Mouse (Mus musculus): Measurements from ENCODE around the gene Myo3b. TPM values are rescaled to one million over a fixed set of nuclear protein-coding genes. Genes with fewer than 3 reads are reported as not detected.

Gene Myo3b
- polyA plus RNA-seq, 1 experiment from 2014 or later, result 0.21 TPM

GRCm38 (mm10) chr2:70083444-70084020, 44.6 kb downstream of the Myo3b start:
- Histone ChIP-seq H3K9ac (no peak overlapping the region), H3K4me2 (replicated peaks) (peak overlapping the region; percentile 52), H3K4me3 (replicated peaks) (0 out of 2 replicates have a peak overlapping the region, but pooled peaks have one; percentile 4), H3K27me3 (replicated peaks) (no peaks in the 10 kb centered on the region), H3K27ac (no peak overlapping the region), H3K36me3 (no peaks in the 10 kb centered on the region), H3K9me3 (no peaks in the 10 kb centered on the region), H3K4me1 (replicated peaks) (no peaks in the 10 kb centered on the region)
- peak; percentile 61; the same call in 1 of the 2 replicates for ATAC-seq
- 48% methylated on average over 17 of the region's 17 CpGs for WGBS

GRCm38 (mm10) chr2:70091261-70091660, 52.3 kb downstream of the Myo3b start:
- Histone ChIP-seq H3K27ac (no peak overlapping the region), H3K4me1 (replicated peaks) (no peaks in the 10 kb centered on the region), H3K4me2 (replicated peaks) (no peak overlapping the region), H3K9me3 (no peaks in the 10 kb centered on the region), H3K4me3 (replicated peaks) (no peak overlapping the region), H3K9ac (no peak overlapping the region), H3K36me3 (no peaks in the 10 kb centered on the region), H3K27me3 (replicated peaks) (no peaks in the 10 kb centered on the region)
- 63% methylated on average over 2 of the region's 2 CpGs for WGBS
- ATAC-seq, result no peak

- peak; percentile 66 for ATAC-seq
- Histone ChIP-seq H3K4me3 (replicated peaks) (no peak overlapping the region), H3K27ac (no peak overlapping the region), H3K9ac (no peak overlapping the region), H3K4me1 (replicated peaks) (no peaks in the 10 kb centered on the region), H3K4me2 (replicated peaks) (no peak overlapping the region), H3K9me3 (no peaks in the 10 kb centered on the region), H3K36me3 (no peaks in the 10 kb centered on the region), H3K27me3 (replicated peaks) (no peaks in the 10 kb centered on the region)
- 56% methylated on average over 10 of the region's 10 CpGs for WGBS
Observed at GRCm38 (mm10) chr2:70091801-70092522, 53.0 kb downstream of the Myo3b start.

GRCm38 (mm10) chr2:70092665-70093064, 53.7 kb downstream of the Myo3b start:
- no peak for ATAC-seq

GRCm38 (mm10) chr2:70094446-70094845, 55.5 kb downstream of the Myo3b start:
- Histone ChIP-seq H3K4me2 (replicated peaks) (no peak overlapping the region), H3K9me3 (no peaks in the 10 kb centered on the region), H3K27me3 (replicated peaks) (no peaks in the 10 kb centered on the region), H3K4me1 (replicated peaks) (no peaks in the 10 kb centered on the region), H3K9ac (no peak overlapping the region), H3K36me3 (no peaks in the 10 kb centered on the region), H3K4me3 (replicated peaks) (no peak overlapping the region), H3K27ac (no peak overlapping the region)
- no peak for ATAC-seq
- 53% methylated on average over 5 of the region's 5 CpGs for WGBS

More at GRCm38 (mm10) chr2:70092665-70093064, 53.7 kb downstream of the Myo3b start:
- 57% methylated on average over 3 of the region's 3 CpGs for WGBS
- H3K4me3 ChIP-seq (replicated peaks), result no peak overlapping the region
- no peaks in the 10 kb centered on the region for H3K36me3 ChIP-seq
- H3K4me1 ChIP-seq (replicated peaks), result no peaks in the 10 kb centered on the region
- no peak overlapping the region for H3K4me2 ChIP-seq (replicated peaks)
- H3K27ac ChIP-seq, result no peak overlapping the region
- H3K9me3 ChIP-seq, result no peaks in the 10 kb centered on the region
- H3K27me3 ChIP-seq (replicated peaks), result no peaks in the 10 kb centered on the region
- H3K9ac ChIP-seq, result no peak overlapping the region

GRCm38 (mm10) chr2:70097229-70098095, 58.5 kb downstream of the Myo3b start:
- H3K27ac ChIP-seq, result no peak overlapping the region
- no peaks in the 10 kb centered on the region for H3K4me1 ChIP-seq (replicated peaks)
- no peaks in the 10 kb centered on the region for H3K9me3 ChIP-seq
- H3K9ac ChIP-seq, result no peak overlapping the region
- ATAC-seq, result no peak
- no peak overlapping the region for H3K4me3 ChIP-seq (replicated peaks)
- H3K4me2 ChIP-seq (replicated peaks), result no peak overlapping the region
- no peaks in the 10 kb centered on the region for H3K27me3 ChIP-seq (replicated peaks)
- no peaks in the 10 kb centered on the region for H3K36me3 ChIP-seq
- 78% methylated on average over 15 of the region's 15 CpGs for WGBS

- no peaks in the 10 kb centered on the region for H3K27me3 ChIP-seq (replicated peaks)
- no peaks in the 10 kb centered on the region for H3K9me3 ChIP-seq
- no peak for ATAC-seq
- H3K9ac ChIP-seq, result no peak overlapping the region
- H3K4me1 ChIP-seq (replicated peaks), result no peaks in the 10 kb centered on the region
- H3K27ac ChIP-seq, result no peak overlapping the region
- 71% methylated on average over 4 of the region's 4 CpGs for WGBS
- H3K4me2 ChIP-seq (replicated peaks), result no peak overlapping the region
- H3K4me3 ChIP-seq (replicated peaks), result no peak overlapping the region
- H3K36me3 ChIP-seq, result no peaks in the 10 kb centered on the region
Observed at GRCm38 (mm10) chr2:70099459-70099858, 60.5 kb downstream of the Myo3b start.

GRCm38 (mm10) chr2:70105286-70106030, 66.5 kb downstream of the Myo3b start:
- Histone ChIP-seq H3K4me2 (replicated peaks) (no peak overlapping the region), H3K27me3 (replicated peaks) (no peaks in the 10 kb centered on the region), H3K9ac (no peak overlapping the region), H3K4me3 (replicated peaks) (no peak overlapping the region), H3K27ac (no peak overlapping the region), H3K9me3 (no peaks in the 10 kb centered on the region), H3K36me3 (no peaks in the 10 kb centered on the region), H3K4me1 (replicated peaks) (no peaks in the 10 kb centered on the region)
- WGBS, result 58% methylated on average over 14 of the region's 14 CpGs
- ATAC-seq, result no peak

- Histone ChIP-seq H3K4me2 (replicated peaks) (no peak overlapping the region), H3K4me3 (replicated peaks) (no peak overlapping the region), H3K27me3 (replicated peaks) (no peaks in the 10 kb centered on the region), H3K27ac (no peak overlapping the region), H3K9ac (no peak overlapping the region), H3K9me3 (no peaks in the 10 kb centered on the region), H3K36me3 (no peaks in the 10 kb centered on the region), H3K4me1 (replicated peaks) (no peaks in the 10 kb centered on the region)
- no peak for ATAC-seq
- 47% methylated on average over 7 of the region's 7 CpGs for WGBS
Observed at GRCm38 (mm10) chr2:70109010-70109409, 70.1 kb downstream of the Myo3b start.

- ATAC-seq, result no peak
- no peaks in the 10 kb centered on the region for H3K9me3 ChIP-seq
- no peaks in the 10 kb centered on the region for H3K36me3 ChIP-seq
- H3K9ac ChIP-seq, result no peak overlapping the region
- H3K4me3 ChIP-seq (replicated peaks), result no peak overlapping the region
- no peaks in the 10 kb centered on the region; the same call in 1 of the 2 replicates for H3K27me3 ChIP-seq (replicated peaks)
- no peaks in the 10 kb centered on the region for H3K4me1 ChIP-seq (replicated peaks)
- H3K4me2 ChIP-seq (replicated peaks), result no peak overlapping the region
- 56% methylated on average over 12 of the region's 12 CpGs for WGBS
- H3K27ac ChIP-seq, result no peak overlapping the region
Observed at GRCm38 (mm10) chr2:70113798-70114782, 75.2 kb downstream of the Myo3b start.
